Mouse (Mus musculus) forebrain, embryonic 15.5 days (tissue): ENCODE results near the gene Per2. TPM values are rescaled to one million over a fixed set of nuclear protein-coding genes. Genes with fewer than 3 reads are reported as not detected.

Experiments
- ATAC-seq: fragments of 200-750 bp; cut with Nextera tagmentation; replicated peaks from 2 replicates; pipeline ENCODE4 v1.8.0; 2017; ENCODE audit warnings: mild to moderate bottlenecking, moderate TSS enrichment, moderate library complexity
- H3K27ac ChIP-seq: fragments of 300-500 bp; sonication (generic); replicated peaks from 2 replicates; pipeline ENCODE4 v1.5.1; 2015; ENCODE audit warnings: mild to moderate bottlenecking, inconsistent platforms
- H3K27me3 ChIP-seq: fragments of 300-500 bp; sonication (generic); 2 replicates; pipeline ENCODE4 v1.6.1; 2015; ENCODE audit warnings: inconsistent platforms
- H3K36me3 ChIP-seq: fragments of 300-500 bp; sonication (generic); 2 replicates; pipeline ENCODE4 v1.6.1; 2015; ENCODE audit warnings: mild to moderate bottlenecking, inconsistent platforms
- H3K4me1 ChIP-seq: fragments of 300-500 bp; sonication (generic); 2 replicates; pipeline ENCODE4 v1.6.1; 2015; ENCODE audit warnings: inconsistent platforms
- H3K4me2 ChIP-seq: fragments of 300-500 bp; sonication (generic); replicated peaks from 2 replicates; pipeline ENCODE4 v1.6.1; 2015; ENCODE audit warnings: mild to moderate bottlenecking, inconsistent platforms
- H3K4me3 ChIP-seq: fragments of 300-500 bp; sonication (generic); 2 replicates; pipeline ENCODE4 v1.5.1; 2015; ENCODE audit warnings: mild to moderate bottlenecking, inconsistent platforms
- H3K9ac ChIP-seq: fragments of 300-500 bp; sonication (generic); replicated peaks from 2 replicates; pipeline ENCODE4 v1.6.1; 2015; ENCODE audit warnings: mild to moderate bottlenecking, inconsistent platforms
- H3K9me3 ChIP-seq: fragments of 300-500 bp; sonication (generic); 2 replicates; pipeline ENCODE4 v1.6.1; 2016; ENCODE audit warnings: inconsistent platforms
- WGBS: fragments of 180-500 bp; shearing (Covaris S2); methylation state at CpG from one replicate; pipeline ENCODE4 v1.1.7; 2015; ENCODE audit warnings: mixed read lengths; 5-methylcytosine and 5-hydroxymethylcytosine counted together
- polyA plus RNA-seq: library from polyadenylated mRNA; unstranded; fragments of >200 nt; fragmentation: Nextera tagmentation; extraction: Ambion mirVana; gene quantifications from 2 replicates; pipeline ENCODE4 v1.2.1, GENCODE M21; 2015

Gene Per2
- polyA plus RNA-seq = 4.5 and 5.4 TPM in 2 replicates

- Histone ChIP-seq H3K4me3 (peak within 1 kb of the TSS; percentile 60), H3K27ac (peak within 1 kb of the TSS; percentile 76), H3K4me2 (peak within 1 kb of the TSS; percentile 86), H3K36me3 (no peaks in the 10 kb centered on the region), H3K4me1 (peaks cover 48% of the 10 kb centered on the region), H3K9ac (peak within 1 kb of the TSS; percentile 61), H3K9me3 (no peaks in the 10 kb centered on the region), H3K27me3 (no peaks in the 10 kb centered on the region)
- WGBS = under 1% methylated on average over 90 of the region's 91 CpGs
- peak; percentile 98 for ATAC-seq
Observed at GRCm38 (mm10) chr1:91459059-91459809, at the start of gene Per2. Gene Per2, minus strand, starts transcription at chr1:91459324.

GRCm38 (mm10) chr1:91504615-91505014 is 45.5 kb upstream of the Per2 start:
- no peak overlapping the region for H3K27ac ChIP-seq
- H3K4me1 ChIP-seq = no peaks in the 10 kb centered on the region
- H3K27me3 ChIP-seq = no peaks in the 10 kb centered on the region
- no peak overlapping the region for H3K9ac ChIP-seq
- 87% methylated on average over 3 of the region's 3 CpGs for WGBS
- H3K4me3 ChIP-seq = no peak overlapping the region
- no peak for ATAC-seq
- no peak overlapping the region for H3K4me2 ChIP-seq
- H3K9me3 ChIP-seq = no peaks in the 10 kb centered on the region
- H3K36me3 ChIP-seq = peaks cover 47% of the 10 kb centered on the region

GRCm38 (mm10) chr1:91498579-91498978 is 39.5 kb upstream of the Per2 start:
- no peak overlapping the region for H3K27ac ChIP-seq
- WGBS = 94% methylated on average over 6 of the region's 6 CpGs
- no peaks in the 10 kb centered on the region for H3K9me3 ChIP-seq
- H3K36me3 ChIP-seq = peaks cover 24% of the 10 kb centered on the region
- H3K4me2 ChIP-seq = no peak overlapping the region
- H3K4me1 ChIP-seq = peaks cover 19% of the 10 kb centered on the region
- no peak for ATAC-seq
- H3K9ac ChIP-seq = no peak overlapping the region
- H3K27me3 ChIP-seq = no peaks in the 10 kb centered on the region
- H3K4me3 ChIP-seq = no peak overlapping the region

- peak overlapping the region; percentile 61 for H3K9ac ChIP-seq
- no peak overlapping the region for H3K27ac ChIP-seq
- peaks cover 5% of the 10 kb centered on the region; the same call in 1 of the 2 replicates for H3K36me3 ChIP-seq
- H3K9me3 ChIP-seq = no peaks in the 10 kb centered on the region
- H3K27me3 ChIP-seq = no peaks in the 10 kb centered on the region
- ATAC-seq = no peak
- H3K4me2 ChIP-seq = peak overlapping the region; percentile 82
- peaks cover 19% of the 10 kb centered on the region for H3K4me1 ChIP-seq
- H3K4me3 ChIP-seq = peak overlapping the region; percentile 66
- 40% methylated on average over 5 of the region's 5 CpGs for WGBS
Observed at GRCm38 (mm10) chr1:91495321-91495720, 36.2 kb upstream of the Per2 start.

GRCm38 (mm10) chr1:91494457-91495140 is 35.5 kb upstream of the Per2 start, which contains the start of gene Traf3ip1:
Gene Traf3ip1, plus strand, starts transcription at chr1:91494647.
- H3K27ac ChIP-seq = no peak within 1 kb of the TSS

GRCm38 (mm10) chr1:91493938-91494337 is 34.8 kb upstream of the Per2 start:
- Histone ChIP-seq H3K36me3 (no peaks in the 10 kb centered on the region), H3K27me3 (no peaks in the 10 kb centered on the region), H3K4me1 (peaks cover 19% of the 10 kb centered on the region), H3K27ac (no peak overlapping the region), H3K4me2 (peak overlapping the region; percentile 82), H3K4me3 (peak overlapping the region; percentile 66), H3K9ac (peak overlapping the region; percentile 61), H3K9me3 (no peaks in the 10 kb centered on the region)
- ATAC-seq = peak; percentile 14
- 51% methylated on average over 3 of the region's 3 CpGs for WGBS

More at GRCm38 (mm10) chr1:91494457-91495140, 35.5 kb upstream of the Per2 start, which contains the start of gene Traf3ip1:
- Histone ChIP-seq H3K27me3 (no peaks in the 10 kb centered on the region), H3K4me1 (peaks cover 19% of the 10 kb centered on the region), H3K36me3 (peaks cover 2% of the 10 kb centered on the region; the same call in 1 of the 2 replicates), H3K9me3 (no peaks in the 10 kb centered on the region), H3K4me3 (peak within 1 kb of the TSS; percentile 66), H3K9ac (peak within 1 kb of the TSS; percentile 61), H3K4me2 (peak within 1 kb of the TSS; percentile 82)
- ATAC-seq = peak; percentile 100
- under 1% methylated on average over 79 of the region's 79 CpGs for WGBS

GRCm38 (mm10) chr1:91492740-91493139 is 33.6 kb upstream of the Per2 start:
- no peak overlapping the region for H3K4me3 ChIP-seq
- H3K9ac ChIP-seq = no peak overlapping the region
- H3K36me3 ChIP-seq = no peaks in the 10 kb centered on the region
- no peak for ATAC-seq
- H3K27ac ChIP-seq = no peak overlapping the region
- 7% methylated on average over 2 of the region's 2 CpGs for WGBS
- no peaks in the 10 kb centered on the region for H3K27me3 ChIP-seq
- peaks cover 19% of the 10 kb centered on the region for H3K4me1 ChIP-seq
- no peak overlapping the region for H3K4me2 ChIP-seq
- no peaks in the 10 kb centered on the region for H3K9me3 ChIP-seq

- no peak overlapping the region for H3K4me2 ChIP-seq
- 90% methylated on average over 1 of the region's 1 CpGs for WGBS
- ATAC-seq = no peak
Observed at GRCm38 (mm10) chr1:91490322-91490721, 31.2 kb upstream of the Per2 start.

GRCm38 (mm10) chr1:91486165-91486564 is 27.0 kb upstream of the Per2 start:
- H3K27ac ChIP-seq = no peak overlapping the region
- no peak for ATAC-seq
- no peaks in the 10 kb centered on the region for H3K27me3 ChIP-seq
- H3K9ac ChIP-seq = no peak overlapping the region
- WGBS = 93% methylated on average over 3 of the region's 3 CpGs
- H3K9me3 ChIP-seq = no peaks in the 10 kb centered on the region
- no peaks in the 10 kb centered on the region for H3K36me3 ChIP-seq
- H3K4me1 ChIP-seq = no peaks in the 10 kb centered on the region
- no peak overlapping the region for H3K4me3 ChIP-seq
- H3K4me2 ChIP-seq = no peak overlapping the region

More at GRCm38 (mm10) chr1:91490322-91490721, 31.2 kb upstream of the Per2 start:
- Histone ChIP-seq H3K27ac (no peak overlapping the region), H3K9ac (no peak overlapping the region), H3K27me3 (no peaks in the 10 kb centered on the region), H3K4me3 (no peak overlapping the region), H3K4me1 (peaks cover 10% of the 10 kb centered on the region), H3K36me3 (no peaks in the 10 kb centered on the region), H3K9me3 (no peaks in the 10 kb centered on the region)

GRCm38 (mm10) chr1:91485422-91485821 is 26.3 kb upstream of the Per2 start:
- Histone ChIP-seq H3K36me3 (no peaks in the 10 kb centered on the region), H3K4me2 (no peak overlapping the region), H3K9ac (no peak overlapping the region), H3K27me3 (no peaks in the 10 kb centered on the region), H3K9me3 (no peaks in the 10 kb centered on the region), H3K4me1 (no peaks in the 10 kb centered on the region), H3K4me3 (no peak overlapping the region), H3K27ac (no peak overlapping the region)
- ATAC-seq = no peak
- 73% methylated on average over 3 of the region's 3 CpGs for WGBS

- H3K4me1 ChIP-seq = no peaks in the 10 kb centered on the region
- 74% methylated on average over 5 of the region's 5 CpGs for WGBS
- no peak overlapping the region for H3K27ac ChIP-seq
- ATAC-seq = no peak
- H3K36me3 ChIP-seq = no peaks in the 10 kb centered on the region
- H3K9me3 ChIP-seq = no peaks in the 10 kb centered on the region
- H3K4me3 ChIP-seq = no peak overlapping the region
- no peaks in the 10 kb centered on the region for H3K27me3 ChIP-seq
- no peak overlapping the region for H3K4me2 ChIP-seq
- H3K9ac ChIP-seq = no peak overlapping the region
Observed at GRCm38 (mm10) chr1:91484011-91484346, 24.9 kb upstream of the Per2 start.

GRCm38 (mm10) chr1:91483304-91484010 is 24.3 kb upstream of the Per2 start:
- no peak overlapping the region for H3K4me2 ChIP-seq
- 58% methylated on average over 10 of the region's 10 CpGs for WGBS
- no peak overlapping the region for H3K27ac ChIP-seq
- ATAC-seq = no peak
- no peaks in the 10 kb centered on the region for H3K27me3 ChIP-seq
- H3K36me3 ChIP-seq = no peaks in the 10 kb centered on the region
- no peaks in the 10 kb centered on the region for H3K9me3 ChIP-seq
- no peak overlapping the region for H3K9ac ChIP-seq
- H3K4me1 ChIP-seq = no peaks in the 10 kb centered on the region
- H3K4me3 ChIP-seq = no peak overlapping the region
